In genomic region chr5:123602174-123602573, GRCm38 (mm10) we compare ENCODE assay signal across 18 mouse cellular contexts. TPM values are rescaled to one million over a fixed set of nuclear protein-coding genes. Genes with fewer than 3 reads are reported as not detected.
DNase-seq lines count a peak whose midpoint lies in the region; ATAC-seq and TF ChIP-seq lines count a peak whose summit lies in the region.
"Had no signal": no experiment of that assay in that cellular context is flagged by ENCODE, and none has a peak within 500 bp of the region (broad histone marks: within the 10 kb centered on the region; RNA-seq: fewer than 3 reads in every experiment).

No protein-coding gene starts in this region.

- peak; percentile 18; the same call in 1 of the 2 replicates for TF ChIP-seq CTCF in lung, postnatal 0 days (IDR thresholded peaks at IDR 0.05)

- H3K4me2 ChIP-seq in lung, postnatal 0 days (replicated peaks; ENCODE audit: low read depth, low read length), result no peak overlapping the region
- no peak overlapping the region for H3K4me2 ChIP-seq in intestine, embryonic 16.5 days (ENCODE audit: low read depth, low read length)
- H3K4me2 ChIP-seq: heart, embryonic 15.5 days; neural tube, embryonic 13.5 days had no signal

- H3K9ac ChIP-seq in lung, postnatal 0 days (replicated peaks; ENCODE audit: low read depth), result no peak overlapping the region
- H3K9ac ChIP-seq in intestine, embryonic 16.5 days (ENCODE audit: low read depth, low read length), result no peak overlapping the region
- H3K9ac ChIP-seq: heart, embryonic 15.5 days; neural tube, embryonic 13.5 days had no signal

- peak; percentile 76 for ATAC-seq in lung, postnatal 0 days
- no peak for ATAC-seq in intestine, embryonic 16.5 days

- peak; percentile 46 for DNase-seq in adrenal gland, postnatal 14 days
- DNase-seq in adrenal gland, adult 18-20 months (ENCODE audit: low spot score in 2 of 2), result no peak
- peak; percentile 25 for DNase-seq in kidney, postnatal 10 days
- DNase-seq in kidney, adult 11 months, result no peak
- DNase-seq in lung, postnatal 0 days (ENCODE audit: low spot score), result peak; percentile 7
- DNase-seq in lung, postnatal 4 days, result no peak
- DNase-seq in lung, postnatal 36 days, result peak; percentile 48
- DNase-seq: cerebellum, adult 8-10 months; gastrocnemius, postnatal 14 days; kidney, adult 2 months; left cerebral cortex, postnatal 4 days; liver; thymus, postnatal 36 days had no signal

- H3K9me3 ChIP-seq in lung, postnatal 0 days (ENCODE audit: low read length), result no peaks in the 10 kb centered on the region
- no peaks in the 10 kb centered on the region for H3K9me3 ChIP-seq in intestine, embryonic 16.5 days (ENCODE audit: control insufficient read depth, low read length)
- H3K9me3 ChIP-seq: embryonic facial prominence, embryonic 10.5 days; heart, embryonic 15.5 days; neural tube, embryonic 13.5 days had no signal

- no peak overlapping the region for H3K27ac ChIP-seq in lung, postnatal 0 days (ENCODE audit: low read length)
- no peak overlapping the region for H3K27ac ChIP-seq in intestine, embryonic 16.5 days (ENCODE audit: low read length)
- H3K27ac ChIP-seq: embryonic facial prominence, embryonic 10.5 days; heart, embryonic 15.5 days; neural tube, embryonic 13.5 days had no signal

- H3K4me3 ChIP-seq in lung, postnatal 0 days (ENCODE audit: low read depth, low read length), result no peak overlapping the region
- H3K4me3 ChIP-seq in intestine, embryonic 16.5 days (ENCODE audit: low read length), result no peak overlapping the region
- H3K4me3 ChIP-seq: embryonic facial prominence, embryonic 10.5 days; heart, embryonic 15.5 days; neural tube, embryonic 13.5 days had no signal

- no peaks in the 10 kb centered on the region for H3K27me3 ChIP-seq in lung, postnatal 0 days (replicated peaks; ENCODE audit: insufficient read depth, low read length)
- H3K27me3 ChIP-seq in intestine, embryonic 16.5 days (replicated peaks; ENCODE audit: control insufficient read depth, insufficient read depth, low read length), result no peaks in the 10 kb centered on the region
- H3K27me3 ChIP-seq: CH12.LX; heart, embryonic 15.5 days; neural tube, embryonic 13.5 days had no signal

- 81% methylated on average over 6 of the region's 6 CpGs for WGBS in lung, postnatal 0 days
- 87% methylated on average over 6 of the region's 6 CpGs for WGBS in intestine, embryonic 16.5 days

- TF ChIP-seq EP300 in lung, postnatal 0 days (IDR thresholded peaks at IDR 0.05), result no peak

- H3K36me3 ChIP-seq in lung, postnatal 0 days (ENCODE audit: insufficient read depth, low read length), result peaks cover 13% of the 10 kb centered on the region; the same call in 1 of the 2 replicates
- H3K36me3 ChIP-seq in intestine, embryonic 16.5 days (ENCODE audit: control insufficient read depth, insufficient read depth, low read length), result no peaks in the 10 kb centered on the region

- H3K4me1 ChIP-seq in lung, postnatal 0 days (ENCODE audit: insufficient read depth, low read depth, low read length), result no peaks in the 10 kb centered on the region
- no peaks in the 10 kb centered on the region for H3K4me1 ChIP-seq in intestine, embryonic 16.5 days (ENCODE audit: control insufficient read depth, insufficient read depth, low read length)
- H3K4me1 ChIP-seq: embryonic facial prominence, embryonic 10.5 days had no signal

RNA-seq across cellular contexts. Expression of gene Vps33a, which starts 29.3 kb away (rescaled TPM):
- total RNA-seq in adrenal gland, postnatal 14 days (2021), result 42.0 and 43.7 TPM in 2 replicates
- total RNA-seq in adrenal gland, adult 18-20 months (2021), result 10 to 100 TPM; 43.8 to 49.3 TPM
- 18.9 and 19.4 TPM in 2 replicates for polyA plus RNA-seq in lung, postnatal 0 days (2015; fragmentation: Nextera tagmentation; extraction: Ambion mirVana)
- 31.6 and 33.5 TPM in 2 replicates for polyA plus RNA-seq in intestine, embryonic 16.5 days (2015; fragmentation: Nextera tagmentation; extraction: Ambion mirVana)

Comparison
In these comparisons a context has a peak if more than half of its experiments do, and no peak if none do; other contexts are left out.
1. DNase-seq: peak in adrenal gland, postnatal 14 days (single experiment), kidney, postnatal 10 days (single experiment), lung, postnatal 0 days (single experiment) and lung, postnatal 36 days (single experiment); none in adrenal gland, adult 18-20 months (0 of 2), kidney, adult 11 months (single experiment) and lung, postnatal 4 days (0 of 2).